Mouse (Mus musculus) olfactory bulb, adult 2 months (tissue): ENCODE data around the gene Klf13.

Experiments used
- CTCF ChIP-seq: fragments of 200-500 bp; IDR thresholded peaks from 2 replicates; pipeline ENCODE4 v1.5.1; 2012; ENCODE audit warnings: low read depth, mild to moderate bottlenecking, low read length, moderate library complexity; ENCODE audit not compliant: insufficient read depth
- POLR2A ChIP-seq: fragments of 200-500 bp; IDR thresholded peaks from 2 replicates; pipeline ENCODE4 v1.6.1; 2012; ENCODE audit warnings: mild to moderate bottlenecking, low read depth, low read length, moderate library complexity; ENCODE audit not compliant: insufficient read depth

GRCm38 (mm10) chr7:63861123-63861522, 77.6 kb downstream of the Klf13 start:
- no peak for TF ChIP-seq POLR2A
- no peak for TF ChIP-seq CTCF
